Mouse (Mus musculus) E14TG2a.4 (cell line): Measurements from ENCODE around the gene Gp9.

Experiments
- CTCF ChIP-seq: conservative IDR thresholded peaks from 2 replicates; pipeline ENCODE4 v1.5.1; 2014; ENCODE audit warnings: low read length
- NANOG ChIP-seq: IDR thresholded peaks from 2 replicates; pipeline ENCODE4 v1.6.1; 2014; ENCODE audit warnings: borderline replicate concordance, low read length, mixed read lengths

DNA sequence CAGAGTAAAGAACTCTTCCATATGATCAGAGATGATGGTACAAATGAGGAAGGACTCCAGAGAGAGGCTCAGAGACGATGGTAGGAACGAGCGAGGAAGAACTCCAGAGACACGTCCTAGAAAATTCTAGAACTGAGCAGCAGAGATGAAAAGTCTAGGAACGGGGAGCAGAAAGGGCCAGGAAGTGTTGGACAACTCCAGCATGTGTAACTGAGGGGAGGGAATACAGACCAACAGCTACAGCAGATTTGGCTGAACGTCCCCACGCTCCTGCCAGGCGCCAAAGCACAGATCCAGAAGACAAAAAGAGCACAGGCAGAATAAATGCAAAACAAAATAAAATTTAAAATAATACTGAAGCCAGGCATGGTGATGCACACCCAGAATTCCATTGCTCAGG, 21.0 kb upstream of the Gp9 start:
- no peak for TF ChIP-seq CTCF
- no peak for TF ChIP-seq NANOG
